Mouse (Mus musculus): Measurements from ENCODE around the gene Rapgef4.
"Not testable (repeated sequence)": the region's sequence is repeated elsewhere in the genome, so short reads cannot be mapped to it uniquely, and the experiment has no call there.

Gene Rapgef4

GRCm38 (mm10) chr2:72125786-72126185, 144.7 kb downstream of the Rapgef4 start:
- DNase-seq, result no peak

- no peak for DNase-seq
These were observed 145.4 kb downstream of the Rapgef4 start for GRCm38 (mm10) chr2:72126411-72126810.

- no peak for DNase-seq
These were observed 148.7 kb downstream of the Rapgef4 start for GRCm38 (mm10) chr2:72129612-72130311.

GRCm38 (mm10) chr2:72132222-72132621, 151.2 kb downstream of the Rapgef4 start:
- no peak for DNase-seq

- DNase-seq, result no peak
These were observed 155.0 kb downstream of the Rapgef4 start for GRCm38 (mm10) chr2:72136045-72136444.

- DNase-seq, result peak; percentile 52
These were observed 155.6 kb downstream of the Rapgef4 start for GRCm38 (mm10) chr2:72136486-72137264.

- DNase-seq, result no peak
These were observed 159.1 kb downstream of the Rapgef4 start for GRCm38 (mm10) chr2:72139863-72140845.

GRCm38 (mm10) chr2:72141091-72141490, 160.1 kb downstream of the Rapgef4 start:
- DNase-seq, result no peak

- DNase-seq, result not testable (repeated sequence)
These were observed 160.7 kb downstream of the Rapgef4 start for GRCm38 (mm10) chr2:72141732-72142131.

GRCm38 (mm10) chr2:72143413-72143812, 162.4 kb downstream of the Rapgef4 start:
- no peak for DNase-seq

- DNase-seq, result no peak
These were observed 163.6 kb downstream of the Rapgef4 start for GRCm38 (mm10) chr2:72144576-72145200.

- DNase-seq, result peak; percentile 62
These were observed 164.3 kb downstream of the Rapgef4 start for GRCm38 (mm10) chr2:72145281-72145875.

- no peak for DNase-seq
These were observed 165.0 kb downstream of the Rapgef4 start for GRCm38 (mm10) chr2:72146061-72146460.

GRCm38 (mm10) chr2:72147246-72147645, 166.2 kb downstream of the Rapgef4 start:
- no peak for DNase-seq

- no peak for DNase-seq
These were observed 166.7 kb downstream of the Rapgef4 start for GRCm38 (mm10) chr2:72147695-72148094.

- DNase-seq, result no peak
These were observed 167.6 kb downstream of the Rapgef4 start for GRCm38 (mm10) chr2:72148647-72149046.

GRCm38 (mm10) chr2:72149059-72149458, 168.0 kb downstream of the Rapgef4 start:
- peak; percentile 78 for DNase-seq

GRCm38 (mm10) chr2:72151792-72152554, 170.9 kb downstream of the Rapgef4 start:
- no peak for DNase-seq

- no peak for DNase-seq
These were observed 171.7 kb downstream of the Rapgef4 start for GRCm38 (mm10) chr2:72152746-72153145.

- no peak for DNase-seq
These were observed 172.8 kb downstream of the Rapgef4 start for GRCm38 (mm10) chr2:72153851-72154250.

GRCm38 (mm10) chr2:72155102-72155773, 174.2 kb downstream of the Rapgef4 start:
- DNase-seq, result no peak

Data from thymus, postnatal 25 days (tissue).